Mouse (Mus musculus) midbrain, embryonic 10.5 days (tissue): Measurements from ENCODE around the gene Btnl6. TPM values are rescaled to one million over a fixed set of nuclear protein-coding genes. Genes with fewer than 3 reads are reported as not detected.
A peak's percentile ranks its signal among the peaks of the same experiment; 100 is the strongest.

Source experiments
- DNase-seq: peaks from one replicate; pipeline ENCODE4 v3.0.0-alpha.2; 2017; ENCODE audit warnings: low spot score
- H3K27ac ChIP-seq: fragments of 300-500 bp; sonication (generic); replicated peaks from 2 replicates; pipeline ENCODE4 v1.5.1; 2016; ENCODE audit warnings: mild to moderate bottlenecking
- H3K27me3 ChIP-seq: fragments of 300-500 bp; sonication (generic); 2 replicates; pipeline ENCODE4 v1.6.1; 2016; ENCODE audit warnings: low read depth, mild to moderate bottlenecking; ENCODE audit not compliant: poor library complexity, severe bottlenecking
- H3K36me3 ChIP-seq: fragments of 300-500 bp; sonication (generic); 2 replicates; pipeline ENCODE4 v1.6.1; 2016; ENCODE audit warnings: mild to moderate bottlenecking, moderate library complexity
- H3K4me1 ChIP-seq: fragments of 300-500 bp; sonication (generic); 2 replicates; pipeline ENCODE4 v1.6.1; 2016
- H3K4me3 ChIP-seq: fragments of 300-500 bp; sonication (generic); 2 replicates; pipeline ENCODE4 v1.5.1; 2016; ENCODE audit warnings: mild to moderate bottlenecking, moderate library complexity
- H3K9me3 ChIP-seq: fragments of 300-500 bp; sonication (generic); replicated peaks from 2 replicates; pipeline ENCODE4 v1.6.1; 2016; ENCODE audit warnings: mild to moderate bottlenecking
- WGBS: fragments of 180-500 bp; shearing (Covaris S2); methylation state at CpG from one replicate; pipeline ENCODE4 v1.1.7; 2016; 5-methylcytosine and 5-hydroxymethylcytosine counted together
- polyA plus RNA-seq: library from polyadenylated mRNA; unstranded; fragments of >200 nt; fragmentation: Nextera tagmentation; extraction: Ambion mirVana; gene quantifications from 2 replicates; pipeline ENCODE4 v1.2.1, GENCODE M21; 2016

The Btnl6 gene
- not detected in 2 replicates for polyA plus RNA-seq

GRCm38 (mm10) chr17:34517252-34517651, at the start of gene Btnl6:
Gene Btnl6 (minus strand): TSS chr17:34517352.
- H3K9me3 ChIP-seq: no peaks in the 10 kb centered on the region
- H3K27me3 ChIP-seq: no peaks in the 10 kb centered on the region
- H3K4me1 ChIP-seq: no peaks in the 10 kb centered on the region
- no peaks in the 10 kb centered on the region for H3K36me3 ChIP-seq
- H3K27ac ChIP-seq: no peak within 1 kb of the TSS
- 84% methylated on average over 4 of the region's 4 CpGs for WGBS
- DNase-seq: no peak
- H3K4me3 ChIP-seq: no peak within 1 kb of the TSS

- Histone ChIP-seq H3K9me3 (no peaks in the 10 kb centered on the region), H3K36me3 (no peaks in the 10 kb centered on the region), H3K4me3 (peak overlapping the region; percentile 20), H3K4me1 (peaks cover 15% of the 10 kb centered on the region), H3K27ac (peak overlapping the region; percentile 63; the same call in 1 of the 2 replicates), H3K27me3 (no peaks in the 10 kb centered on the region)
- no peak for DNase-seq
- WGBS: 58% methylated on average over 3 of the region's 3 CpGs
Observed at GRCm38 (mm10) chr17:34564796-34565195, 47.6 kb upstream of the Btnl6 start.

- H3K27ac ChIP-seq: peak within 1 kb of the TSS; percentile 63
Observed at GRCm38 (mm10) chr17:34564003-34564421, 46.9 kb upstream of the Btnl6 start, which contains the start of gene Notch4. Gene Notch4 (plus strand): TSS chr17:34564268.

GRCm38 (mm10) chr17:34563354-34563753, 46.2 kb upstream of the Btnl6 start:
- Histone ChIP-seq H3K4me1 (peaks cover 15% of the 10 kb centered on the region), H3K9me3 (no peaks in the 10 kb centered on the region), H3K4me3 (no peak overlapping the region), H3K27ac (no peak overlapping the region), H3K36me3 (no peaks in the 10 kb centered on the region), H3K27me3 (no peaks in the 10 kb centered on the region)
- whole genome bisulfite sequencing: 75% methylated on average over 11 of the region's 11 CpGs
- no peak for DNase-seq

More at GRCm38 (mm10) chr17:34564003-34564421, 46.9 kb upstream of the Btnl6 start, which contains the start of gene Notch4:
- H3K4me3 ChIP-seq: peak within 1 kb of the TSS; percentile 20
- peaks cover 15% of the 10 kb centered on the region for H3K4me1 ChIP-seq
- H3K9me3 ChIP-seq: no peaks in the 10 kb centered on the region
- 12% methylated on average over 6 of the region's 6 CpGs for WGBS
- H3K27me3 ChIP-seq: no peaks in the 10 kb centered on the region
- no peaks in the 10 kb centered on the region for H3K36me3 ChIP-seq
- no peak for DNase-seq

GRCm38 (mm10) chr17:34562595-34562994, 45.4 kb upstream of the Btnl6 start:
- Histone ChIP-seq H3K27me3 (no peaks in the 10 kb centered on the region), H3K4me3 (no peak overlapping the region), H3K36me3 (no peaks in the 10 kb centered on the region), H3K27ac (no peak overlapping the region), H3K4me1 (peaks cover 15% of the 10 kb centered on the region), H3K9me3 (no peaks in the 10 kb centered on the region)
- no peak for DNase-seq
- 71% methylated on average over 3 of the region's 3 CpGs for WGBS

- H3K27ac ChIP-seq: no peak overlapping the region
Observed at GRCm38 (mm10) chr17:34561200-34561599, 44.0 kb upstream of the Btnl6 start.

GRCm38 (mm10) chr17:34560438-34560837, 43.3 kb upstream of the Btnl6 start:
- H3K4me3 ChIP-seq: no peak overlapping the region
- H3K27me3 ChIP-seq: no peaks in the 10 kb centered on the region
- no peak overlapping the region for H3K27ac ChIP-seq
- H3K9me3 ChIP-seq: no peaks in the 10 kb centered on the region
- 88% methylated on average over 6 of the region's 6 CpGs for WGBS
- peaks cover 15% of the 10 kb centered on the region for H3K4me1 ChIP-seq
- H3K36me3 ChIP-seq: no peaks in the 10 kb centered on the region
- DNase-seq: no peak

More at GRCm38 (mm10) chr17:34561200-34561599, 44.0 kb upstream of the Btnl6 start:
- H3K9me3 ChIP-seq: no peaks in the 10 kb centered on the region
- no peaks in the 10 kb centered on the region for H3K36me3 ChIP-seq
- peaks cover 15% of the 10 kb centered on the region for H3K4me1 ChIP-seq
- WGBS: 43% methylated on average over 8 of the region's 8 CpGs
- no peak for DNase-seq
- no peak overlapping the region for H3K4me3 ChIP-seq
- H3K27me3 ChIP-seq: no peaks in the 10 kb centered on the region

- 27% methylated on average over 15 of the region's 15 CpGs for WGBS
- Histone ChIP-seq H3K27me3 (no peaks in the 10 kb centered on the region), H3K36me3 (no peaks in the 10 kb centered on the region), H3K27ac (no peak overlapping the region), H3K9me3 (no peaks in the 10 kb centered on the region), H3K4me1 (peaks cover 15% of the 10 kb centered on the region), H3K4me3 (no peak overlapping the region)
- DNase-seq: no peak
Observed at GRCm38 (mm10) chr17:34559895-34560294, 42.7 kb upstream of the Btnl6 start.

GRCm38 (mm10) chr17:34559116-34559515, 42.0 kb upstream of the Btnl6 start:
- WGBS: 88% methylated on average over 7 of the region's 7 CpGs
- Histone ChIP-seq H3K36me3 (no peaks in the 10 kb centered on the region), H3K4me1 (peaks cover 8% of the 10 kb centered on the region), H3K27me3 (no peaks in the 10 kb centered on the region), H3K9me3 (no peaks in the 10 kb centered on the region), H3K4me3 (no peak overlapping the region), H3K27ac (no peak overlapping the region)
- DNase-seq: no peak

- H3K9me3 ChIP-seq: no peaks in the 10 kb centered on the region
- H3K27ac ChIP-seq: no peak overlapping the region; the same call in 1 of the 2 replicates
- peaks cover 5% of the 10 kb centered on the region for H3K4me1 ChIP-seq
- no peaks in the 10 kb centered on the region for H3K36me3 ChIP-seq
- DNase-seq: no peak
- WGBS: 79% methylated on average over 11 of the region's 11 CpGs
- H3K27me3 ChIP-seq: no peaks in the 10 kb centered on the region
- no peak overlapping the region for H3K4me3 ChIP-seq
Observed at GRCm38 (mm10) chr17:34557411-34557810, 40.3 kb upstream of the Btnl6 start.

- Histone ChIP-seq H3K27ac (no peak overlapping the region), H3K9me3 (no peaks in the 10 kb centered on the region), H3K27me3 (no peaks in the 10 kb centered on the region), H3K4me3 (no peak overlapping the region), H3K36me3 (no peaks in the 10 kb centered on the region), H3K4me1 (peaks cover 4% of the 10 kb centered on the region)
- no peak for DNase-seq
- 87% methylated on average over 8 of the region's 8 CpGs for WGBS
Observed at GRCm38 (mm10) chr17:34556406-34556805, 39.3 kb upstream of the Btnl6 start.

GRCm38 (mm10) chr17:34555483-34555882, 38.3 kb upstream of the Btnl6 start:
- DNase-seq: peak; percentile 74
- Histone ChIP-seq H3K4me3 (no peak overlapping the region), H3K36me3 (no peaks in the 10 kb centered on the region), H3K27me3 (no peaks in the 10 kb centered on the region), H3K9me3 (no peaks in the 10 kb centered on the region), H3K27ac (no peak overlapping the region), H3K4me1 (no peaks in the 10 kb centered on the region)
- WGBS: 31% methylated on average over 5 of the region's 5 CpGs

- DNase-seq: no peak
- H3K9me3 ChIP-seq: no peaks in the 10 kb centered on the region
- 79% methylated on average over 2 of the region's 2 CpGs for WGBS
- H3K27ac ChIP-seq: no peak overlapping the region
- no peaks in the 10 kb centered on the region for H3K27me3 ChIP-seq
- no peaks in the 10 kb centered on the region for H3K4me1 ChIP-seq
- H3K36me3 ChIP-seq: no peaks in the 10 kb centered on the region
- no peak overlapping the region for H3K4me3 ChIP-seq
Observed at GRCm38 (mm10) chr17:34549843-34550242, 32.7 kb upstream of the Btnl6 start.

- H3K9me3 ChIP-seq: no peaks in the 10 kb centered on the region
Observed at GRCm38 (mm10) chr17:34549156-34549555, 32.0 kb upstream of the Btnl6 start.

More at GRCm38 (mm10) chr17:34549156-34549555, 32.0 kb upstream of the Btnl6 start:
- Histone ChIP-seq H3K27me3 (no peaks in the 10 kb centered on the region), H3K27ac (no peak overlapping the region), H3K4me1 (no peaks in the 10 kb centered on the region), H3K36me3 (no peaks in the 10 kb centered on the region), H3K4me3 (no peak overlapping the region)
- WGBS: 92% methylated on average over 3 of the region's 3 CpGs
- DNase-seq: no peak
